8 mouse cellular contexts compared by ENCODE assay signal in the genomic region with DNA sequence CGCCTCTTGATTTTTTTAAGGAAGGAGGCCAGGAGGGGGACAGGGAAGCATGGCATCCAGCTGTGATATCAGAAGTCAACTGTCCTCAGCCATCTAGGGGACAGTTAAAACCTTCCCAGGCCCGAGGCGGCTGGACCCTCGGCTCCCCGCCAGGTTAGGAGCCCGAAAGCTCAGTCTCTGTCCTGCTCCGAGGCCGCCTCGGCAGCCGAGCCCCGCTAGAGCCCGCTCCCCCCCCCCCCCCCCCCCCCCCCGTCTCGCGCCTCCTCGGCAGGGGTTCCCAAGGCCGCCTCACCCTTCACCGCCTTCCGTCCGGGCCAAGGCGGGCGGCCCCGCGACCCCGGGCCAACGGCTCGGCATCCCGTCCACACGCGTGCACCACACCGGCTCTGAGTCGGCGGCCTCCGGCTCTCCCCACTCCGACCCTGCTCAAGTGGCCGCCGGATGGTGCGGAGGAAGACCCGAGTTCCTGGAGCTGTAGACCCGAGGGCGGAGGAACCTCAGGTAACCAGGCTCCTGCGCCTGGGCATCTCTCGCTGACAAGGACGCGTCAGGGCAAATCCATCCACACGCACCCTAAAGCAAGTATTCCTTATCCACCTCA. TPM values are rescaled to one million over a fixed set of nuclear protein-coding genes. Genes with fewer than 3 reads are reported as not detected.
DNase-seq lines count a peak whose midpoint lies in the region; ATAC-seq and TF ChIP-seq lines count a peak whose summit lies in the region.

A gene (plus strand): TSS at position 286 of the 601 bp plus-strand sequence.

- peaks cover 33% of the 10 kb centered on the region for H3K36me3 ChIP-seq in kidney, embryonic 14.5 days (ENCODE audit: control insufficient read depth, insufficient read depth, low read length)
- H3K36me3 ChIP-seq in hindbrain, postnatal 0 days (ENCODE audit: insufficient read depth, low read length), result peaks cover 30% of the 10 kb centered on the region
- H3K36me3 ChIP-seq in lung, postnatal 0 days (ENCODE audit: insufficient read depth, low read length), result 0 out of 2 replicates have a peak, but pooled peaks cover 9% of the 10 kb centered on the region

- H3K4me2 ChIP-seq in kidney, embryonic 14.5 days (replicated peaks; ENCODE audit: low read depth, low read length), result peak within 1 kb of the TSS; percentile 53
- peak within 1 kb of the TSS; percentile 70 for H3K4me2 ChIP-seq in hindbrain, postnatal 0 days (ENCODE audit: low read depth, low read length)
- H3K4me2 ChIP-seq in lung, postnatal 0 days (replicated peaks; ENCODE audit: low read depth, low read length), result peak within 1 kb of the TSS; percentile 78

- 1% methylated on average over 37 of the region's 46 CpGs for WGBS in kidney, embryonic 14.5 days
- under 1% methylated on average over 35 of the region's 46 CpGs for WGBS in hindbrain, postnatal 0 days
- WGBS in lung, postnatal 0 days, result under 1% methylated on average over 34 of the region's 46 CpGs

- no peaks in the 10 kb centered on the region for H3K27me3 ChIP-seq in kidney, embryonic 14.5 days (ENCODE audit: control insufficient read depth, insufficient read depth, low read length)
- H3K27me3 ChIP-seq in hindbrain, postnatal 0 days (ENCODE audit: insufficient read depth, low read length), result no peaks in the 10 kb centered on the region
- no peaks in the 10 kb centered on the region for H3K27me3 ChIP-seq in lung, postnatal 0 days (replicated peaks; ENCODE audit: insufficient read depth, low read length)

- H3K4me1 ChIP-seq in kidney, embryonic 14.5 days (ENCODE audit: control insufficient read depth, insufficient read depth, low read length), result peaks cover 8% of the 10 kb centered on the region
- peaks cover 4% of the 10 kb centered on the region; the same call in 1 of the 2 replicates for H3K4me1 ChIP-seq in hindbrain, postnatal 0 days (ENCODE audit: insufficient read depth, low read length)
- 0 out of 2 replicates have a peak, but pooled peaks cover 2% of the 10 kb centered on the region for H3K4me1 ChIP-seq in lung, postnatal 0 days (ENCODE audit: insufficient read depth, low read depth, low read length)

- TF ChIP-seq EP300 in lung, postnatal 0 days (IDR thresholded peaks at IDR 0.05), result no peak

- H3K27ac ChIP-seq in kidney, embryonic 14.5 days (ENCODE audit: low read depth, low read length), result peak within 1 kb of the TSS; percentile 94
- H3K27ac ChIP-seq in hindbrain, postnatal 0 days, result peak within 1 kb of the TSS; percentile 97
- peak within 1 kb of the TSS; percentile 87 for H3K27ac ChIP-seq in lung, postnatal 0 days (ENCODE audit: low read length)

- no peak for DNase-seq in kidney, adult 11 months
- peak; percentile 98 for DNase-seq in A20 (ENCODE audit: low read depth, low spot score)
- DNase-seq in adrenal gland, postnatal 4 days (ENCODE audit: low spot score in 2 of 2), result peak in 1 of 2 experiments; percentile 39
- peak in 1 of 2 experiments; percentile 18 for DNase-seq in gastrocnemius, adult 8-10 months (ENCODE audit: low spot score in 2 of 2)
- peak; percentile 40 for DNase-seq in hindbrain, postnatal 0 days (ENCODE audit: low spot score)
- DNase-seq in lung, postnatal 0 days (ENCODE audit: low spot score), result peak; percentile 37
- DNase-seq in testis, postnatal 10 days (ENCODE audit: low spot score), result peak; percentile 75

- H3K9me3 ChIP-seq in kidney, embryonic 14.5 days (ENCODE audit: control insufficient read depth, low read length), result no peaks in the 10 kb centered on the region
- no peaks in the 10 kb centered on the region for H3K9me3 ChIP-seq in hindbrain, postnatal 0 days (ENCODE audit: low read length)
- H3K9me3 ChIP-seq in lung, postnatal 0 days (ENCODE audit: low read length), result no peaks in the 10 kb centered on the region

- TF ChIP-seq CTCF in hindbrain, postnatal 0 days (IDR thresholded peaks at IDR 0.05; ENCODE audit: low read depth), result no peak
- TF ChIP-seq CTCF in lung, postnatal 0 days (IDR thresholded peaks at IDR 0.05), result no peak

- peak within 1 kb of the TSS; percentile 84 for H3K9ac ChIP-seq in kidney, embryonic 14.5 days (ENCODE audit: low read depth, low read length)
- peak within 1 kb of the TSS; percentile 83 for H3K9ac ChIP-seq in hindbrain, postnatal 0 days (replicated peaks; ENCODE audit: low read length)
- peak within 1 kb of the TSS; percentile 52 for H3K9ac ChIP-seq in lung, postnatal 0 days (replicated peaks; ENCODE audit: low read depth)

- ATAC-seq in kidney, embryonic 14.5 days (ENCODE audit: low FRiP score, low TSS enrichment), result peak; percentile 86
- ATAC-seq in hindbrain, postnatal 0 days, result peak; percentile 80
- ATAC-seq in lung, postnatal 0 days, result peak; percentile 68

- H3K4me3 ChIP-seq in kidney, embryonic 14.5 days (ENCODE audit: low read length), result peak within 1 kb of the TSS; percentile 83
- peak within 1 kb of the TSS; percentile 75 for H3K4me3 ChIP-seq in hindbrain, postnatal 0 days (ENCODE audit: low read length)
- peak within 1 kb of the TSS; percentile 72 for H3K4me3 ChIP-seq in lung, postnatal 0 days (ENCODE audit: low read depth, low read length)

RNA-seq across cellular contexts. Expression of the gene that starts here (rescaled TPM):
- 77.6 and 82.6 TPM in 2 replicates for polyA plus RNA-seq in kidney, embryonic 14.5 days (2014; fragmentation: Nextera tagmentation; extraction: Ambion mirVana)
- total RNA-seq in adrenal gland, postnatal 4 days (2021), result 10 to 100 TPM; 34.9 to 41.1 TPM
- 10 to 100 TPM; 29.1 to 36.2 (median 32.2) TPM for total RNA-seq in gastrocnemius, adult 8-10 months (2022)
- total RNA-seq in hindbrain, postnatal 0 days (2014; rRNA removed), result 19.5 and 49.9 TPM in 2 replicates
- polyA plus RNA-seq in hindbrain, postnatal 0 days (2015; fragmentation: Nextera tagmentation; extraction: Ambion mirVana), result 43.0 and 44.3 TPM in 2 replicates
- polyA plus RNA-seq in lung, postnatal 0 days (2015; fragmentation: Nextera tagmentation; extraction: Ambion mirVana), result 61.2 and 69.2 TPM in 2 replicates
